Mouse (Mus musculus) liver, embryonic 13.5 days (tissue): ENCODE measurements around the gene Zfp367. TPM values are rescaled to one million over a fixed set of nuclear protein-coding genes. Genes with fewer than 3 reads are reported as not detected.

Experiments used
- ATAC-seq: fragments of 200-750 bp; cut with Nextera tagmentation; 2 replicates; pipeline ENCODE4 v1.8.0; 2017; ENCODE audit warnings: low read depth, mild to moderate bottlenecking, moderate number of reproducible peaks, moderate library complexity
- DNase-seq: peaks from one replicate; pipeline ENCODE4 v3.0.0; 2022
- H3K27ac ChIP-seq: fragments of 300-500 bp; sonication (generic); 2 replicates; pipeline ENCODE4 v1.5.1; 2015; ENCODE audit warnings: moderate library complexity, mild to moderate bottlenecking, inconsistent platforms
- H3K27me3 ChIP-seq: fragments of 300-500 bp; sonication (generic); 2 replicates; pipeline ENCODE4 v1.6.1; 2015; ENCODE audit warnings: mild to moderate bottlenecking, inconsistent platforms
- H3K36me3 ChIP-seq: fragments of 300-500 bp; sonication (generic); 2 replicates; pipeline ENCODE4 v1.6.1; 2015; ENCODE audit warnings: mild to moderate bottlenecking, inconsistent platforms
- H3K4me1 ChIP-seq: fragments of 300-500 bp; sonication (generic); replicated peaks from 2 replicates; pipeline ENCODE4 v1.6.1; 2015; ENCODE audit warnings: inconsistent platforms
- H3K4me2 ChIP-seq: fragments of 300-500 bp; sonication (generic); 2 replicates; pipeline ENCODE4 v1.6.1; 2015; ENCODE audit warnings: inconsistent platforms, mild to moderate bottlenecking, moderate library complexity
- H3K4me3 ChIP-seq: fragments of 300-500 bp; sonication (generic); replicated peaks from 2 replicates; pipeline ENCODE4 v1.5.1; 2015; ENCODE audit warnings: mild to moderate bottlenecking, inconsistent platforms
- H3K9ac ChIP-seq: fragments of 300-500 bp; sonication (generic); 2 replicates; pipeline ENCODE4 v1.6.1; 2015; ENCODE audit warnings: mild to moderate bottlenecking, inconsistent platforms
- H3K9me3 ChIP-seq: fragments of 300-500 bp; sonication (generic); replicated peaks from 2 replicates; pipeline ENCODE4 v1.6.1; 2016; ENCODE audit warnings: inconsistent platforms
- WGBS: fragments of 180-500 bp; shearing (Covaris S2); methylation state at CpG from one replicate; pipeline ENCODE4 v1.1.7; 2015; ENCODE audit not compliant: insufficient replicate concordance; 5-methylcytosine and 5-hydroxymethylcytosine counted together
- polyA plus RNA-seq: library from polyadenylated mRNA; unstranded; fragments of >200 nt; fragmentation: Nextera tagmentation; extraction: Ambion mirVana; gene quantifications from 2 replicates; pipeline ENCODE4 v1.2.1, GENCODE M21; 2015

Gene Zfp367
- polyA plus RNA-seq, 1 experiment from 2014 or later, result 21.9 TPM

DNA sequence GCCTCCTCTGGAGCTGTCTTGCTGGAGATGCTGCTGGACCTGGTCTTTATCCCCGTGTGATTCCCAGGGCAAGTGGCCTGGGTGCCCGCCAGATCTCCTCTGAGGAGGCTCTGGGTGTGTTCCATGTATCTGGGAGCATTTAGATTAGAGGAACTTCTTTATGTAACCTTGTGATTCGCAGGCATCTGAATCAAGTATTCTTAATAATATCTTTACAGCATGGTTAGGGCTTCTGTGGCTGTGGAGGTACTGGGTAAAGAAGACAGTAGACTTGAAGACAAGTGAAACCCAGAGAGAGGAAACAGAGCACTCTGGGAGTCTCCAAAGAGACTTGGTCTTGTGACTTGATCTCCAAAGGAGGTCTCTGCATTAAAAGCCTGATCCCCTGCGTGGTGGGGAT is 63.9 kb downstream of the Zfp367 start, which contains the start of gene Hsd17b3:
Gene Hsd17b3, minus strand, starts transcription at position 101 of the 400 bp plus-strand sequence.
- Histone ChIP-seq H3K9ac (no peak within 1 kb of the TSS), H3K4me2 (no peak within 1 kb of the TSS), H3K4me1 (no peaks in the 10 kb centered on the region), H3K9me3 (no peaks in the 10 kb centered on the region), H3K27ac (no peak within 1 kb of the TSS), H3K36me3 (no peaks in the 10 kb centered on the region), H3K27me3 (no peaks in the 10 kb centered on the region), H3K4me3 (no peak within 1 kb of the TSS)
- no peak for ATAC-seq
- no peak for DNase-seq
- WGBS, result 54% methylated on average over 4 of the region's 4 CpGs

DNA sequence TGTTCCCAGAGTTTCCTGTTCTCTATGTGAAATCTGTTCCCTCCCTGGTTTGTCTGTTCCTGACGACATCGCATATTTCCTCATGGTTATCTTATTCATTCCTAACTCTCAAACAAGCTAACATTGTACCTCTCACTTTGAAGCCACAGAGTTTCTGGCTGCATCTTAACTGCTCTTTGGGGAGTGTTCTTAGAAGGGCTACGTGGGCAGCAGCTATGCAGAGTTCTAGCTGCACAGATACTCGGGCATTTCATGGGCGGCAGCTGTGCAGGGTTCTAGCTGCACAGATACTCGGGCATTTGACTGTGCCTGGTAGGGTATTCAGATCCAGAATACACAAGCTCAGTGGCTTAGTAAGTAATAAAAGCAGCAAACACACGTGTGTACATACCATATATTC is 64.9 kb downstream of the Zfp367 start:
- DNase-seq (no peak), ATAC-seq (no peak)
- Histone ChIP-seq H3K4me1 (no peaks in the 10 kb centered on the region), H3K9ac (no peak overlapping the region), H3K4me3 (no peak overlapping the region), H3K27ac (no peak overlapping the region), H3K4me2 (no peak overlapping the region), H3K9me3 (no peaks in the 10 kb centered on the region), H3K27me3 (no peaks in the 10 kb centered on the region), H3K36me3 (no peaks in the 10 kb centered on the region)
- 56% methylated on average over 7 of the region's 7 CpGs for WGBS

DNA sequence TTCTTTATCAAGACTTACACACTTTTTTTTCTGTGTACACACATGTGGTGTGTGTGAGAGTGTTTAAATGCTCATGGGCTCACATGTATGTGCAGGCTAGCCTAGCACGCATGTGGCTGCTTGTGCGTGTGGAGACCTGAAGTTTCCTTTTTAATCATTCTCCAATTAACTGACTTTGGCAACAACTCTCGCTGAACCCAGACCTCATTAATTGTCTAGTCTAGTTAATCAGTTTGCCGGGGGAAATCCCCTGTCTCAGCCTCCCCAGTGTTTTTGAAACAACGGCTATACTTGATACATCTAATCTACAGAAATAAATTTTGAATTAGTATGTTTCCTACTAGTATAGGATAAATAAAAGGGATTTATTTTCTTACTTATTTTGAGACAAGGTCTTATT is 67.0 kb downstream of the Zfp367 start:
- no peak overlapping the region for H3K9ac ChIP-seq
- DNase-seq (no peak), ATAC-seq (no peak)
- no peak overlapping the region for H3K4me3 ChIP-seq
- H3K27ac ChIP-seq, result no peak overlapping the region
- 79% methylated on average over 5 of the region's 5 CpGs for WGBS
- H3K4me1 ChIP-seq, result no peaks in the 10 kb centered on the region
- H3K9me3 ChIP-seq, result no peaks in the 10 kb centered on the region
- no peaks in the 10 kb centered on the region for H3K27me3 ChIP-seq
- no peaks in the 10 kb centered on the region for H3K36me3 ChIP-seq
- H3K4me2 ChIP-seq, result no peak overlapping the region

- no peaks in the 10 kb centered on the region for H3K9me3 ChIP-seq
- H3K27me3 ChIP-seq, result no peaks in the 10 kb centered on the region
- no peak overlapping the region for H3K9ac ChIP-seq
- no peak overlapping the region for H3K27ac ChIP-seq
- H3K4me1 ChIP-seq, result no peaks in the 10 kb centered on the region
- no peak overlapping the region for H3K4me2 ChIP-seq
- ATAC-seq (no peak), DNase-seq (no peak)
- no peaks in the 10 kb centered on the region for H3K36me3 ChIP-seq
- H3K4me3 ChIP-seq, result no peak overlapping the region
- 79% methylated on average over 3 of the region's 3 CpGs for WGBS
Observed at GRCm38 (mm10) chr13:64083331-64083730, 69.7 kb downstream of the Zfp367 start.

Other genes with a start within 250 kb of the Zfp367 start
- not detected in 2 replicates for gene Hsd17b3, start 64.0 kb downstream of the Zfp367 start, polyA plus RNA-seq
- gene Slc35d2, start 23.8 kb downstream of the Zfp367 start, polyA plus RNA-seq, result 5.6 and 6.0 TPM in 2 replicates
- 7.5 and 9.1 TPM in 2 replicates for gene Habp4, start 8.6 kb upstream of the Zfp367 start, polyA plus RNA-seq
- 6.9 and 8.9 TPM in 2 replicates for gene Cdc14b, start 122.1 kb upstream of the Zfp367 start, polyA plus RNA-seq
- 21.6 and 25.1 TPM in 2 replicates for gene Aaed1, start 159.5 kb upstream of the Zfp367 start, polyA plus RNA-seq
- gene Ctsl, start 217.7 kb upstream of the Zfp367 start, polyA plus RNA-seq, result 125 and 152 TPM in 2 replicates